Mouse (Mus musculus): ENCODE data around the gene Gm17651.

DNA sequence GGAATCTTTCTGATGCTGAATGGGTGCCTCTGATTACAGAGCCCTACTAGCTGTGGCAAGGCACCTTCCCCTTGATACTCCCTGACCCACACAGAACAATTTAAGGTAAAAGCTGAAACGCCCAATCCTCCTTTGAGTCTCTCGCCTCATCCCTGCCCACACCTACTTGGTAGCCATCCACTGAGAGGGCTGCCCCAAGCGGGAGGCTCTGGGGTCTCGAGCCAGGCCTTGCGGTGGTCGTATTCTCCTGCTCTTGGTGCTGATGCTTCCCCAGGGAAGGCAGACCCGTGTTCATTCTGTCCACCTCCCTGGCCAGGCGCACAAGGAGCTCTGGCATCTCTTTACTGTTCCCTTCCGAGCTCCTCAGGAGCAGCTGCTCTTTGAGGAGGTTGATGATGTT, 44.6 kb upstream of the Gm17651 start:
- no peak for TF ChIP-seq CTCF (conservative IDR thresholded peaks at IDR 0.05 in 1 of 2, IDR thresholded peaks at IDR 0.05 in 1 of 2; ENCODE audit: low read depth in 2 of 2, low read length in 2 of 2)
- TF ChIP-seq POLR2A (IDR thresholded peaks at IDR 0.05; ENCODE audit: low read depth, low read length) = no peak
- no peak for TF ChIP-seq ETS1 (conservative IDR thresholded peaks at IDR 0.05; ENCODE audit: low read depth, low read length)
- no peak for TF ChIP-seq ZKSCAN1 (IDR thresholded peaks at IDR 0.05; ENCODE audit: borderline replicate concordance, low read depth, low read length)
- TF ChIP-seq SIN3A (IDR thresholded peaks at IDR 0.05; ENCODE audit: low read length) = no peak
- TF ChIP-seq CHD1 (IDR thresholded peaks at IDR 0.05; ENCODE audit: low read depth, low read length) = no peak
- TF ChIP-seq EP300 (IDR thresholded peaks at IDR 0.05; ENCODE audit: low read length) = no peak
- TF ChIP-seq RAD21 (IDR thresholded peaks at IDR 0.05; ENCODE audit: low read depth, low read length) = no peak

All from CH12.LX (cell line).